ENCODE assay signal across 17 mouse cellular contexts in genomic region chr16:44383549-44383948, GRCm38 (mm10). TPM values are rescaled to one million over a fixed set of nuclear protein-coding genes. Genes with fewer than 3 reads are reported as not detected.
DNase-seq lines count a peak whose midpoint lies in the region; ATAC-seq lines count a peak whose summit lies in the region.
"Had no signal": no experiment of that assay in that cellular context is flagged by ENCODE, and none has a peak within 500 bp of the region (broad histone marks: within the 10 kb centered on the region; RNA-seq: fewer than 3 reads in every experiment).

No protein-coding gene starts in this region.

- no peak overlapping the region for H3K4me2 ChIP-seq in neural tube, embryonic 13.5 days
- no peak overlapping the region for H3K4me2 ChIP-seq in hindbrain, embryonic 14.5 days (replicated peaks)
- H3K4me2 ChIP-seq in neural tube, embryonic 15.5 days, result no peak overlapping the region
- H3K4me2 ChIP-seq: embryonic facial prominence, embryonic 15.5 days; neural tube, embryonic 12.5 days had no signal

- H3K36me3 ChIP-seq in neural tube, embryonic 13.5 days, result peaks cover 16% of the 10 kb centered on the region
- 0 out of 2 replicates have a peak, but pooled peaks cover 3% of the 10 kb centered on the region for H3K36me3 ChIP-seq in hindbrain, embryonic 14.5 days (replicated peaks; ENCODE audit: control insufficient read depth, insufficient read depth)
- peaks cover 1% of the 10 kb centered on the region; the same call in 1 of the 2 replicates for H3K36me3 ChIP-seq in neural tube, embryonic 15.5 days

- peak; percentile 70; the same call in 1 of the 2 replicates for ATAC-seq in frontal cortex, adult (ENCODE audit: low TSS enrichment)
- peak; percentile 55; the same call in 1 of the 2 replicates for ATAC-seq in neural tube, embryonic 13.5 days (ENCODE audit: low read depth)
- ATAC-seq in hindbrain, embryonic 14.5 days (ENCODE audit: low FRiP score), result peak; percentile 81; the same call in 1 of the 2 replicates
- ATAC-seq in neural tube, embryonic 15.5 days (ENCODE audit: low FRiP score), result peak; percentile 62
- ATAC-seq in megakaryocyte-erythroid progenitor cell, adult 5-6 weeks (replicated peaks; ENCODE audit: low FRiP score, low TSS enrichment, poor library complexity, severe bottlenecking), result no peak
- ATAC-seq: intestine, postnatal 0 days had no signal

- no peak overlapping the region for H3K9ac ChIP-seq in neural tube, embryonic 13.5 days
- no peak overlapping the region for H3K9ac ChIP-seq in hindbrain, embryonic 14.5 days
- no peak overlapping the region for H3K9ac ChIP-seq in neural tube, embryonic 15.5 days (replicated peaks)
- H3K9ac ChIP-seq: embryonic facial prominence, embryonic 15.5 days; neural tube, embryonic 12.5 days had no signal

- H3K4me1 ChIP-seq in neural tube, embryonic 13.5 days (replicated peaks), result peaks cover 5% of the 10 kb centered on the region
- no peaks in the 10 kb centered on the region for H3K4me1 ChIP-seq in hindbrain, embryonic 14.5 days (replicated peaks; ENCODE audit: control insufficient read depth, insufficient read depth, low read length)
- H3K4me1 ChIP-seq in neural tube, embryonic 15.5 days, result peaks cover 4% of the 10 kb centered on the region; the same call in 1 of the 2 replicates
- H3K4me1 ChIP-seq: embryonic facial prominence, embryonic 15.5 days had no signal

- no peak overlapping the region for H3K4me3 ChIP-seq in neural tube, embryonic 13.5 days
- H3K4me3 ChIP-seq in hindbrain, embryonic 14.5 days (replicated peaks; ENCODE audit: low read length), result no peak overlapping the region
- H3K4me3 ChIP-seq in neural tube, embryonic 15.5 days (replicated peaks), result no peak overlapping the region
- H3K4me3 ChIP-seq: embryonic facial prominence, embryonic 15.5 days; neural tube, embryonic 12.5 days had no signal

- no peaks in the 10 kb centered on the region for H3K27me3 ChIP-seq in neural tube, embryonic 13.5 days
- H3K27me3 ChIP-seq in hindbrain, embryonic 14.5 days (ENCODE audit: control insufficient read depth, insufficient read depth, low read length), result no peaks in the 10 kb centered on the region
- no peaks in the 10 kb centered on the region for H3K27me3 ChIP-seq in neural tube, embryonic 15.5 days (replicated peaks)
- H3K27me3 ChIP-seq: embryonic facial prominence, embryonic 15.5 days; neural tube, embryonic 12.5 days had no signal

- 0 out of 2 replicates have a peak overlapping the region, but pooled peaks have one; percentile 13 for H3K27ac ChIP-seq in neural tube, embryonic 13.5 days (replicated peaks)
- H3K27ac ChIP-seq in hindbrain, embryonic 14.5 days, result no peak overlapping the region
- H3K27ac ChIP-seq in neural tube, embryonic 15.5 days (replicated peaks), result no peak overlapping the region; the same call in 1 of the 2 replicates
- H3K27ac ChIP-seq: embryonic facial prominence, embryonic 15.5 days; neural tube, embryonic 12.5 days had no signal

- whole genome bisulfite sequencing in neural tube, embryonic 13.5 days, result 9% methylated on average over 2 of the region's 2 CpGs
- 14% methylated on average over 2 of the region's 2 CpGs for WGBS in hindbrain, embryonic 14.5 days
- WGBS in neural tube, embryonic 15.5 days, result 18% methylated on average over 2 of the region's 2 CpGs

- H3K9me3 ChIP-seq in neural tube, embryonic 13.5 days, result no peaks in the 10 kb centered on the region
- H3K9me3 ChIP-seq in hindbrain, embryonic 14.5 days (ENCODE audit: control insufficient read depth, low read length), result no peaks in the 10 kb centered on the region
- H3K9me3 ChIP-seq in neural tube, embryonic 15.5 days (replicated peaks), result no peaks in the 10 kb centered on the region
- H3K9me3 ChIP-seq: embryonic facial prominence, embryonic 15.5 days; neural tube, embryonic 12.5 days had no signal

- DNase-seq in frontal cortex, adult 2 months (ENCODE audit: extremely low spot score in 1 of 2, low spot score in 1 of 2), result no peak
- DNase-seq in neural tube, embryonic 10.5 days (ENCODE audit: extremely low spot score, low spot score), result no peak
- DNase-seq in hindbrain, embryonic 14.5 days (ENCODE audit: low spot score), result no peak
- DNase-seq in cerebellum, postnatal 4 days (ENCODE audit: low spot score in 2 of 2), result no peak
- DNase-seq: heart, adult 18-20 months; heart, postnatal 10 days; kidney, postnatal 4 days; thymus, adult 18-20 months had no signal

RNA-seq across cellular contexts. Expression of gene Cfap44, which starts 11.0 kb away (rescaled TPM):
- polyA plus RNA-seq in frontal cortex, adult 2 months (2012; rRNA removed), result 3.8 and 4.0 TPM in 2 replicates
- polyA plus RNA-seq in neural tube, embryonic 13.5 days (2015; fragmentation: Nextera tagmentation; extraction: Ambion mirVana), result 1.6 and 1.7 TPM in 2 replicates
- polyA plus RNA-seq in hindbrain, embryonic 14.5 days (2014; fragmentation: Nextera tagmentation; extraction: Ambion mirVana), result 7.8 and 11.0 TPM in 2 replicates
- 3.0 TPM in 2 replicates for polyA plus RNA-seq in neural tube, embryonic 15.5 days (2015; fragmentation: Nextera tagmentation; extraction: Ambion mirVana)
- not detected in 2 replicates for total RNA-seq in megakaryocyte-erythroid progenitor cell, adult 5-6 weeks (2014; fragmentation: Nextera tagmentation)
- not detected in 2 replicates for total RNA-seq in megakaryocyte-erythroid progenitor cell, adult 5-6 weeks (2017)
- total RNA-seq: heart, postnatal 10 days; liver, adult 2 months had no signal
- polyA plus RNA-seq: C2C12; intestine, postnatal 0 days; liver, adult 2 months had no signal

RNA-seq across cellular contexts. Expression of gene Spice1, which starts 36.6 kb away (rescaled TPM):
- polyA plus RNA-seq in frontal cortex, adult 2 months (2012; rRNA removed), result 14.2 and 19.6 TPM in 2 replicates
- polyA plus RNA-seq in neural tube, embryonic 13.5 days (2015; fragmentation: Nextera tagmentation; extraction: Ambion mirVana), result 12.7 and 15.6 TPM in 2 replicates
- polyA plus RNA-seq in hindbrain, embryonic 14.5 days (2014; fragmentation: Nextera tagmentation; extraction: Ambion mirVana), result 14.6 and 19.9 TPM in 2 replicates
- polyA plus RNA-seq in neural tube, embryonic 15.5 days (2015; fragmentation: Nextera tagmentation; extraction: Ambion mirVana), result 12.1 and 15.1 TPM in 2 replicates
- total RNA-seq in megakaryocyte-erythroid progenitor cell, adult 5-6 weeks (2014; fragmentation: Nextera tagmentation), result 20.4 and 27.5 TPM in 2 replicates
- total RNA-seq in megakaryocyte-erythroid progenitor cell, adult 5-6 weeks (2017), result 26.9 and 27.0 TPM in 2 replicates

RNA-seq across cellular contexts. Expression of gene Sidt1, which starts 50.6 kb away (rescaled TPM):
- 44.3 and 50.7 TPM in 2 replicates for polyA plus RNA-seq in frontal cortex, adult 2 months (2012; rRNA removed)
- 3.8 and 4.9 TPM in 2 replicates for polyA plus RNA-seq in neural tube, embryonic 13.5 days (2015; fragmentation: Nextera tagmentation; extraction: Ambion mirVana)
- polyA plus RNA-seq in hindbrain, embryonic 14.5 days (2014; fragmentation: Nextera tagmentation; extraction: Ambion mirVana), result 14.3 and 19.7 TPM in 2 replicates
- polyA plus RNA-seq in neural tube, embryonic 15.5 days (2015; fragmentation: Nextera tagmentation; extraction: Ambion mirVana), result 13.3 and 15.4 TPM in 2 replicates
- total RNA-seq in megakaryocyte-erythroid progenitor cell, adult 5-6 weeks (2014; fragmentation: Nextera tagmentation), result 1.7 and 2.0 TPM in 2 replicates
- total RNA-seq in megakaryocyte-erythroid progenitor cell, adult 5-6 weeks (2017), result not detected in 2 replicates
- polyA plus RNA-seq: C2C12 had no signal
